Mouse (Mus musculus) forebrain, postnatal 0 days (tissue): ENCODE measurements around the gene Btnl10. TPM values are rescaled to one million over a fixed set of nuclear protein-coding genes. Genes with fewer than 3 reads are reported as not detected.
A peak's percentile ranks its signal among the peaks of the same experiment; 100 is the strongest.

Source experiments
- ATAC-seq: fragments of 200-750 bp; cut with Nextera tagmentation; 2 replicates; pipeline ENCODE4 v1.8.0; 2017; ENCODE audit warnings: mild to moderate bottlenecking, moderate library complexity
- DNase-seq: peaks from one replicate; pipeline ENCODE4 v3.0.0-alpha.2; 2015
- H3K27ac ChIP-seq: fragments of 300-500 bp; sonication (generic); 2 replicates; pipeline ENCODE4 v1.5.1; 2014; ENCODE audit warnings: low read depth, mild to moderate bottlenecking, antibody characterized with exemption, low read length, moderate library complexity, mixed read lengths
- H3K27me3 ChIP-seq: fragments of 300-500 bp; sonication (generic); 2 replicates; pipeline ENCODE4 v1.6.1; 2014; ENCODE audit warnings: mild to moderate bottlenecking, low read length, mixed read lengths; ENCODE audit not compliant: insufficient read depth
- H3K36me3 ChIP-seq: fragments of 300-500 bp; sonication (generic); 2 replicates; pipeline ENCODE4 v1.6.1; 2014; ENCODE audit warnings: mild to moderate bottlenecking, moderate library complexity; ENCODE audit not compliant: insufficient read depth
- H3K4me1 ChIP-seq: fragments of 300-500 bp; sonication (generic); 2 replicates; pipeline ENCODE4 v1.6.1; 2014; ENCODE audit warnings: antibody characterized with exemption; ENCODE audit not compliant: insufficient read depth
- H3K4me2 ChIP-seq: fragments of 300-500 bp; sonication (generic); 2 replicates; pipeline ENCODE4 v1.6.1; 2014; ENCODE audit warnings: low read depth, mild to moderate bottlenecking, moderate library complexity
- H3K4me3 ChIP-seq: fragments of 300-500 bp; sonication (generic); 2 replicates; pipeline ENCODE4 v1.5.1; 2014; ENCODE audit warnings: low read depth, low read length, mixed read lengths
- H3K9ac ChIP-seq: fragments of 300-500 bp; sonication (generic); 2 replicates; pipeline ENCODE4 v1.6.1; 2014; ENCODE audit warnings: mild to moderate bottlenecking
- H3K9me3 ChIP-seq: fragments of 300-500 bp; sonication (generic); 2 replicates; pipeline ENCODE4 v1.6.1; 2016; ENCODE audit warnings: low read length
- CTCF ChIP-seq: sonication (generic); IDR thresholded peaks from 2 replicates; pipeline ENCODE4 v1.5.1; 2016; ENCODE audit warnings: antibody characterized with exemption, control low read depth, low read depth
- WGBS: fragments of 180-500 bp; shearing (Covaris S2); extraction: QIAGEN DNeasy Blood & Tissue Kit; methylation state at CpG from one replicate; pipeline ENCODE4 v1.1.7; 2014; 5-methylcytosine and 5-hydroxymethylcytosine counted together
- polyA plus RNA-seq: library from polyadenylated mRNA; unstranded; fragments of >200 nt; fragmentation: Nextera tagmentation; extraction: Ambion mirVana; gene quantifications from 2 replicates; pipeline ENCODE4 v1.2.1, GENCODE M21; 2015
- total RNA-seq: library from RNA; depleted of rRNA; stranded (reverse); fragments of >200 nt; gene quantifications from 2 replicates; pipeline ENCODE4 v1.2.3, GENCODE M21; 2014

The Btnl10 gene
- total and polyA plus RNA-seq, 2 experiments from 2014 or later = 0.10 TPM; not detected in 1

DNA sequence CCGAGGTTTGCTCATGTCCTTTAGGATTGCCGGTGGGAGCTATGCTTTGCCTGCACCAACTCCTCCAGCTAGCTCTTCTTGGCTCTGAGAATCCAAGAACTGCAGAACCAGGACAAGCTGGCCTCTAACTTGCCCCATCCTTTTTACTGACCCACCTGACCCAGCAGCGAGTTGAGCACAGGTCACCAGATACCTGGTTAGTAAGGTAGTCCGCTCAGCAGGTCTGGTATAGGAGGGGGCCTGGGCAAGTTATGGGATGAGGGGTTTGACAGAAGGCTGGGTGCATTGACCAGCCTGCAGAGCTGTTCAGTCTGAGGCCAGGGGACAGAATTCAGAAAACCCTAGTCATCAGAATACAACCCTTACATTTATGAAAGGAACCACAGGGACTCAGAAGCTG, 11.3 kb downstream of the Btnl10 start:
- no peak overlapping the region for H3K9ac ChIP-seq
- ATAC-seq = no peak
- 77% methylated on average over 4 of the region's 4 CpGs for WGBS
- H3K4me1 ChIP-seq = peaks cover 3% of the 10 kb centered on the region; the same call in 1 of the 2 replicates
- H3K36me3 ChIP-seq = peaks cover 34% of the 10 kb centered on the region
- TF ChIP-seq CTCF = no peak
- H3K9me3 ChIP-seq = no peaks in the 10 kb centered on the region
- no peaks in the 10 kb centered on the region for H3K27me3 ChIP-seq
- H3K27ac ChIP-seq = no peak overlapping the region
- no peak for DNase-seq
- no peak overlapping the region for H3K4me3 ChIP-seq
- H3K4me2 ChIP-seq = no peak overlapping the region

- H3K9ac ChIP-seq = no peak overlapping the region
- no peak overlapping the region for H3K27ac ChIP-seq
- H3K4me1 ChIP-seq = peaks cover 3% of the 10 kb centered on the region; the same call in 1 of the 2 replicates
- no peaks in the 10 kb centered on the region for H3K27me3 ChIP-seq
- H3K9me3 ChIP-seq = no peaks in the 10 kb centered on the region
- no peak for TF ChIP-seq CTCF
- ATAC-seq (no peak), DNase-seq (no peak)
- no peak overlapping the region for H3K4me3 ChIP-seq
- peaks cover 38% of the 10 kb centered on the region for H3K36me3 ChIP-seq
- WGBS = 63% methylated on average over 3 of the region's 3 CpGs
- no peak overlapping the region for H3K4me2 ChIP-seq
These were observed 11.9 kb downstream of the Btnl10 start for GRCm38 (mm10) chr11:58929641-58930040.

DNA sequence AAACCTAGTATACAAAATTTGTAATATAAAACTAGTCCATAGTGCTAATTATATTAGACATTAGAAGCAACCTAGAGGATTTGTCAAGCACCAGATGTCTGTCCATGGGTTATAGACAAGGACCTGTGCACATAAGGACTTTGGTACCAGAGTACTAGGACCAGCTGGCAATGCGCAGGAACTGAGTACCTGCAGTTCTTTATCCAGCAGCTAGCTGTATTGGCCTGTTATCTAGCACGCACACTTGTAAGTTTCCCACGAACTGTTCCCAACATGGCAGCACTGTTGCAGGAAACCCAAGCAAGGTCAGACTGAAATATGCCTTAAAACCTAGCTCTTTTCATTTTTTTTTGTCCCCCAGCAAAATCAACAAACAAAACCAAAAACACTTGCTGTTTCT, 12.5 kb downstream of the Btnl10 start:
- no peak for ATAC-seq
- no peak for TF ChIP-seq CTCF
- 94% methylated on average over 3 of the region's 3 CpGs for WGBS

DNA sequence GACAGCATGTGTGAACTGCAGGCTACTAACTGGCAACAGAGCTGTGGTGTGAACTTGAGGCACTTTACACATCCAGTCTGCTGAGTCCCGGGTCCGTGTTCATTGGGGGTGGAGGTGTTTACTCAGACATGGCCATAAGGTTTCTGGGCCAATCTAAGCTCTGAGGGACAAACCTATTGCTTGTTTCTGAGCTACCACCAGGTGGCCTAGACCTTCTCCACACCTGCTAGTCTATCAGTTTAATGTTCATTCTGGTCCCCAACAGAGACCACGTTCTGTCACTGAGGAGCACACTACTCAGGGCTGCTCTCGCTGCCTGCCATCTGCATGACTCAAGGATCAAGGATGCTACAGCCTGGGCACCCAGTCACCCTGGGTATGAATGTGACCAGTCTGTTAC, 13.9 kb downstream of the Btnl10 start:
- no peak overlapping the region for H3K4me3 ChIP-seq
- 81% methylated on average over 4 of the region's 4 CpGs for WGBS
- DNase-seq = no peak
- H3K27ac ChIP-seq = no peak overlapping the region
- H3K27me3 ChIP-seq = no peaks in the 10 kb centered on the region
- peak; percentile 15; the same call in 1 of the 2 replicates for ATAC-seq
- H3K9ac ChIP-seq = no peak overlapping the region
- TF ChIP-seq CTCF = peak; percentile 41
- H3K36me3 ChIP-seq = peaks cover 47% of the 10 kb centered on the region
- no peak overlapping the region for H3K4me2 ChIP-seq
- H3K9me3 ChIP-seq = no peaks in the 10 kb centered on the region
- peaks cover 3% of the 10 kb centered on the region; the same call in 1 of the 2 replicates for H3K4me1 ChIP-seq

More for the DNA sequence above, 12.5 kb downstream of the Btnl10 start:
- Histone ChIP-seq H3K4me1 (peaks cover 3% of the 10 kb centered on the region; the same call in 1 of the 2 replicates), H3K4me2 (no peak overlapping the region), H3K36me3 (peaks cover 38% of the 10 kb centered on the region), H3K9ac (no peak overlapping the region), H3K27ac (no peak overlapping the region), H3K4me3 (no peak overlapping the region), H3K27me3 (no peaks in the 10 kb centered on the region), H3K9me3 (no peaks in the 10 kb centered on the region)
- DNase-seq = no peak

- H3K27ac ChIP-seq = peak overlapping the region; percentile 93
- H3K4me1 ChIP-seq = peaks cover 14% of the 10 kb centered on the region
- peaks cover 29% of the 10 kb centered on the region for H3K36me3 ChIP-seq
- TF ChIP-seq CTCF = no peak
- no peaks in the 10 kb centered on the region for H3K9me3 ChIP-seq
- H3K4me3 ChIP-seq = peak overlapping the region; percentile 80
- 2% methylated on average over 13 of the region's 13 CpGs for WGBS
- peak overlapping the region; percentile 81 for H3K4me2 ChIP-seq
- H3K9ac ChIP-seq = peak overlapping the region; percentile 83
- ATAC-seq (no peak), DNase-seq (peak; percentile 41)
- H3K27me3 ChIP-seq = no peaks in the 10 kb centered on the region
These were observed 20.2 kb downstream of the Btnl10 start for GRCm38 (mm10) chr11:58937909-58938308.

- peak; percentile 95 for DNase-seq
These were observed 20.8 kb downstream of the Btnl10 start, which contains the start of gene Rnf187 for GRCm38 (mm10) chr11:58938322-58939087. Gene Rnf187 (minus strand): TSS chr11:58938916.

GRCm38 (mm10) chr11:58939088-58939439, 21.4 kb downstream of the Btnl10 start:
- 13% methylated on average over 6 of the region's 6 CpGs for WGBS
- Histone ChIP-seq H3K4me1 (peaks cover 14% of the 10 kb centered on the region), H3K27ac (peak overlapping the region; percentile 93), H3K4me3 (peak overlapping the region; percentile 80), H3K4me2 (peak overlapping the region; percentile 81), H3K36me3 (peaks cover 18% of the 10 kb centered on the region), H3K9ac (peak overlapping the region; percentile 83), H3K27me3 (no peaks in the 10 kb centered on the region), H3K9me3 (no peaks in the 10 kb centered on the region)
- no peak for TF ChIP-seq CTCF
- ATAC-seq (peak; percentile 16; the same call in 1 of the 2 replicates), DNase-seq (no peak)

More at GRCm38 (mm10) chr11:58938322-58939087, 20.8 kb downstream of the Btnl10 start, which contains the start of gene Rnf187:
- no peaks in the 10 kb centered on the region for H3K9me3 ChIP-seq
- 2% methylated on average over 89 of the region's 95 CpGs for whole genome bisulfite sequencing
- peak within 1 kb of the TSS; percentile 81 for H3K4me2 ChIP-seq
- peaks cover 14% of the 10 kb centered on the region for H3K4me1 ChIP-seq
- no peak; the same call in 1 of the 2 replicates for TF ChIP-seq CTCF
- H3K9ac ChIP-seq = peak within 1 kb of the TSS; percentile 83
- peak within 1 kb of the TSS; percentile 80 for H3K4me3 ChIP-seq
- H3K27ac ChIP-seq = peak within 1 kb of the TSS; percentile 93
- H3K36me3 ChIP-seq = peaks cover 23% of the 10 kb centered on the region
- no peaks in the 10 kb centered on the region for H3K27me3 ChIP-seq
- peak; percentile 96 for ATAC-seq
